Mouse (Mus musculus) CH12.LX (cell line): ENCODE data around the gene Il1rn.

Source experiments
- CTCF ChIP-seq, 2 experiments: IDR thresholded peaks in 1 of 2; conservative IDR thresholded peaks in 1 of 2; 2 replicates each; pipeline ENCODE4 v1.5.1; 2011 to 2012; ENCODE audit warnings: low read depth in 2 of 2, low read length in 2 of 2, improper control_type of control experiment in 1 of 2, inconsistent platforms in 1 of 2, mild to moderate bottlenecking in 1 of 2, moderate library complexity in 1 of 2
- E2F4 ChIP-seq: IDR thresholded peaks from 2 replicates; pipeline ENCODE4 v1.6.1; 2011; ENCODE audit warnings: low read depth, low read length, improper control_type of control experiment; ENCODE audit not compliant: insufficient replicate concordance
- HCFC1 ChIP-seq: IDR thresholded peaks from 2 replicates; pipeline ENCODE4 v1.6.1; 2012; ENCODE audit warnings: low read depth, mild to moderate bottlenecking, inconsistent platforms, low read length, improper control_type of control experiment
- NELFE ChIP-seq: IDR thresholded peaks from 2 replicates; pipeline ENCODE4 v1.6.1; 2011; ENCODE audit warnings: low read depth, low read length, improper control_type of control experiment
- POLR2A ChIP-seq: IDR thresholded peaks from 2 replicates; pipeline ENCODE4 v1.6.1; 2011; ENCODE audit warnings: low read depth, mild to moderate bottlenecking, improper control_type of control experiment, low read length
- RCOR1 ChIP-seq: conservative IDR thresholded peaks from 2 replicates; pipeline ENCODE4 v1.6.1; 2012; ENCODE audit warnings: low read depth, mild to moderate bottlenecking, inconsistent platforms, low read length, improper control_type of control experiment
- SMC3 ChIP-seq: IDR thresholded peaks from 2 replicates; pipeline ENCODE4 v1.6.1; 2011; ENCODE audit warnings: low read depth, low read length, improper control_type of control experiment
- UBTF ChIP-seq: IDR thresholded peaks from 2 replicates; pipeline ENCODE4 v1.6.1; 2012; ENCODE audit warnings: low read depth, mild to moderate bottlenecking, inconsistent platforms, low read length, improper control_type of control experiment, moderate library complexity
- ZKSCAN1 ChIP-seq: IDR thresholded peaks from 2 replicates; pipeline ENCODE4 v1.6.1; 2012; ENCODE audit warnings: low read depth, inconsistent platforms, low read length, improper control_type of control experiment, borderline replicate concordance

GRCm38 (mm10) chr2:24382456-24383230 is 46.0 kb downstream of the Il1rn start:
- TF ChIP-seq UBTF (no peak), POLR2A (no peak), CTCF (conservative IDR thresholded peaks at IDR 0.05 in 1 of 2, IDR thresholded peaks at IDR 0.05 in 1 of 2; ENCODE audit: low read depth in 2 of 2, low read length in 2 of 2) (no peak), HCFC1 (no peak), E2F4 (no peak), RCOR1 (no peak), ZKSCAN1 (no peak), SMC3 (no peak), NELFE (no peak)
